Mouse (Mus musculus): ENCODE results near the gene Car14.

Gene Car14

GRCm38 (mm10) chr3:95930471-95930789, 25.9 kb upstream of the Car14 start:
- no peak for TF ChIP-seq GATA4 (IDR thresholded peaks at IDR 0.05; ENCODE audit: insufficient replicate concordance, low read length)

GRCm38 (mm10) chr3:95929581-95930470, 25.3 kb upstream of the Car14 start:
- TF ChIP-seq GATA4 (IDR thresholded peaks at IDR 0.05; ENCODE audit: insufficient replicate concordance, low read length): no peak

- no peak; the same call in 1 of the 2 replicates for TF ChIP-seq GATA4 (IDR thresholded peaks at IDR 0.05; ENCODE audit: insufficient replicate concordance, low read length)
Measured at GRCm38 (mm10) chr3:95928658-95929503, 24.4 kb upstream of the Car14 start, which contains the start of gene Anp32e. Gene Anp32e, plus strand, starts transcription at chr3:95929246.

GRCm38 (mm10) chr3:95928261-95928657, 23.8 kb upstream of the Car14 start:
- no peak for TF ChIP-seq GATA4 (IDR thresholded peaks at IDR 0.05; ENCODE audit: insufficient replicate concordance, low read length)

- TF ChIP-seq GATA4 (IDR thresholded peaks at IDR 0.05; ENCODE audit: insufficient replicate concordance, low read length): no peak
Measured at GRCm38 (mm10) chr3:95925087-95925486, 20.6 kb upstream of the Car14 start.

- TF ChIP-seq GATA4 (IDR thresholded peaks at IDR 0.05; ENCODE audit: insufficient replicate concordance, low read length): no peak
Measured at GRCm38 (mm10) chr3:95924185-95924584, 19.7 kb upstream of the Car14 start.

- TF ChIP-seq GATA4 (IDR thresholded peaks at IDR 0.05; ENCODE audit: insufficient replicate concordance, low read length): no peak
Measured at GRCm38 (mm10) chr3:95916760-95917159, 12.3 kb upstream of the Car14 start.

- TF ChIP-seq GATA4 (IDR thresholded peaks at IDR 0.05; ENCODE audit: insufficient replicate concordance, low read length): no peak
Measured at GRCm38 (mm10) chr3:95914706-95915105, 10.2 kb upstream of the Car14 start.

- TF ChIP-seq GATA4 (IDR thresholded peaks at IDR 0.05; ENCODE audit: insufficient replicate concordance, low read length): no peak
Measured at GRCm38 (mm10) chr3:95907613-95908012, 3.1 kb upstream of the Car14 start.

- no peak for TF ChIP-seq GATA4 (IDR thresholded peaks at IDR 0.05; ENCODE audit: insufficient replicate concordance, low read length)
Measured at GRCm38 (mm10) chr3:95906860-95907259, 2.4 kb upstream of the Car14 start.

GRCm38 (mm10) chr3:95905940-95906492, 1.5 kb upstream of the Car14 start:
- no peak for TF ChIP-seq GATA4 (IDR thresholded peaks at IDR 0.05; ENCODE audit: insufficient replicate concordance, low read length)

- no peak; the same call in 1 of the 2 replicates for TF ChIP-seq GATA4 (IDR thresholded peaks at IDR 0.05; ENCODE audit: insufficient replicate concordance, low read length)
Measured at GRCm38 (mm10) chr3:95905146-95905939, 852 bp upstream of the Car14 start.

- no peak for TF ChIP-seq GATA4 (IDR thresholded peaks at IDR 0.05; ENCODE audit: insufficient replicate concordance, low read length)
Measured at GRCm38 (mm10) chr3:95903753-95904502, 563 bp downstream of the Car14 start.

GRCm38 (mm10) chr3:95902643-95903042, 1.8 kb downstream of the Car14 start:
- TF ChIP-seq GATA4 (IDR thresholded peaks at IDR 0.05; ENCODE audit: insufficient replicate concordance, low read length): no peak
